Mouse (Mus musculus): ENCODE data around the gene Hdgf. TPM values are rescaled to one million over a fixed set of nuclear protein-coding genes. Genes with fewer than 3 reads are reported as not detected.
"Not testable (repeated sequence)": the region's sequence is repeated elsewhere in the genome, so short reads cannot be mapped to it uniquely, and the experiment has no call there.

Gene Hdgf
- 151 and 152 TPM in 2 replicates for polyA plus RNA-seq (2012; rRNA removed)

- DNase-seq (ENCODE audit: low spot score) = peak; percentile 95
Observed at GRCm38 (mm10) chr3:87905880-87906485, at the start of gene Hdgf. Gene Hdgf, plus strand, starts transcription at chr3:87906321.

- no peak for DNase-seq (ENCODE audit: low spot score)
Observed at GRCm38 (mm10) chr3:87857666-87858065, 48.5 kb upstream of the Hdgf start.

GRCm38 (mm10) chr3:87859813-87860212 is 46.3 kb upstream of the Hdgf start:
- no peak for DNase-seq (ENCODE audit: low spot score)

- DNase-seq (ENCODE audit: low spot score) = not testable (repeated sequence)
Observed at GRCm38 (mm10) chr3:87864111-87864510, 42.0 kb upstream of the Hdgf start.

- DNase-seq (ENCODE audit: low spot score) = no peak
Observed at GRCm38 (mm10) chr3:87877730-87878129, 28.4 kb upstream of the Hdgf start.

GRCm38 (mm10) chr3:87884291-87884690 is 21.8 kb upstream of the Hdgf start:
- no peak for DNase-seq (ENCODE audit: low spot score)

- DNase-seq (ENCODE audit: low spot score) = peak; percentile 44
Observed at GRCm38 (mm10) chr3:87884708-87885251, 21.3 kb upstream of the Hdgf start.

- peak; percentile 71 for DNase-seq (ENCODE audit: low spot score)
Observed at GRCm38 (mm10) chr3:87885281-87886003, 20.7 kb upstream of the Hdgf start, which contains the start of gene Prcc. Gene Prcc, minus strand, starts transcription at chr3:87885608.

GRCm38 (mm10) chr3:87886004-87886365 is 20.1 kb upstream of the Hdgf start:
- no peak for DNase-seq (ENCODE audit: low spot score)

- no peak for DNase-seq (ENCODE audit: low spot score)
Observed at GRCm38 (mm10) chr3:87886416-87886815, 19.7 kb upstream of the Hdgf start.

GRCm38 (mm10) chr3:87887400-87887799 is 18.7 kb upstream of the Hdgf start:
- DNase-seq (ENCODE audit: low spot score) = not testable (repeated sequence)

GRCm38 (mm10) chr3:87891481-87891880 is 14.6 kb upstream of the Hdgf start:
- DNase-seq (ENCODE audit: low spot score) = no peak

- DNase-seq (ENCODE audit: low spot score) = no peak
Observed at GRCm38 (mm10) chr3:87893367-87893905, 12.7 kb upstream of the Hdgf start.

GRCm38 (mm10) chr3:87899266-87899665 is 6.9 kb upstream of the Hdgf start:
- DNase-seq (ENCODE audit: low spot score) = no peak

- DNase-seq (ENCODE audit: low spot score) = no peak
Observed at GRCm38 (mm10) chr3:87899776-87900175, 6.3 kb upstream of the Hdgf start.

- DNase-seq (ENCODE audit: low spot score) = no peak
Observed at GRCm38 (mm10) chr3:87901036-87901624, 5.0 kb upstream of the Hdgf start.

GRCm38 (mm10) chr3:87901959-87902358 is 4.2 kb upstream of the Hdgf start:
- not testable (repeated sequence) for DNase-seq (ENCODE audit: low spot score)

- DNase-seq (ENCODE audit: low spot score) = no peak
Observed at GRCm38 (mm10) chr3:87903821-87904220, 2.3 kb upstream of the Hdgf start.

GRCm38 (mm10) chr3:87906601-87906980 is 470 bp downstream of the Hdgf start:
- peak; percentile 67 for DNase-seq (ENCODE audit: low spot score)

GRCm38 (mm10) chr3:87906981-87907857 is 1.1 kb downstream of the Hdgf start:
- no peak for DNase-seq (ENCODE audit: low spot score)

GRCm38 (mm10) chr3:87907906-87908305 is 1.8 kb downstream of the Hdgf start:
- no peak for DNase-seq (ENCODE audit: low spot score)
